ENCODE assay signal across 22 mouse cellular contexts in genomic region chr10:19082136-19082535, GRCm38 (mm10).
A peak's percentile ranks its signal among the peaks of the same experiment; 100 is the strongest.
DNase-seq lines count a peak whose midpoint lies in the region; ATAC-seq and TF ChIP-seq lines count a peak whose summit lies in the region.
"Had no signal": no experiment of that assay in that cellular context is flagged by ENCODE, and none has a peak within 500 bp of the region (broad histone marks: within the 10 kb centered on the region; RNA-seq: fewer than 3 reads in every experiment).

No protein-coding gene starts in this region.

- H3K9ac ChIP-seq in midbrain, embryonic 14.5 days (replicated peaks; ENCODE audit: low read length), result no peak overlapping the region
- H3K9ac ChIP-seq: embryonic facial prominence, embryonic 12.5 days; forebrain, embryonic 13.5 days; forebrain, embryonic 15.5 days; forebrain, postnatal 0 days had no signal

- H3K36me3 ChIP-seq in C2C12 (ENCODE audit: control insufficient read depth, insufficient read depth), result no peaks in the 10 kb centered on the region
- no peaks in the 10 kb centered on the region for H3K36me3 ChIP-seq in midbrain, embryonic 14.5 days (ENCODE audit: control insufficient read depth, insufficient read depth, low read length)
- H3K36me3 ChIP-seq: embryonic facial prominence, embryonic 10.5 days; embryonic facial prominence, embryonic 12.5 days; forebrain, embryonic 15.5 days had no signal

- H3K27me3 ChIP-seq in C2C12 (ENCODE audit: control insufficient read depth, insufficient read depth, insufficient read length), result no peaks in the 10 kb centered on the region
- H3K27me3 ChIP-seq in Patski, result no peaks in the 10 kb centered on the region
- no peaks in the 10 kb centered on the region for H3K27me3 ChIP-seq in midbrain, embryonic 14.5 days (ENCODE audit: control insufficient read depth, insufficient read depth, low read length)
- H3K27me3 ChIP-seq: embryonic facial prominence, embryonic 12.5 days; forebrain, embryonic 13.5 days; forebrain, embryonic 15.5 days had no signal

- no peak for ATAC-seq in Patski
- no peak for ATAC-seq in midbrain, embryonic 14.5 days (ENCODE audit: low FRiP score, low TSS enrichment)
- ATAC-seq: activated CD4-positive, CD25-positive, alpha-beta regulatory T cell, adult 4 months; forebrain, embryonic 13.5 days; forebrain, embryonic 15.5 days; forebrain, postnatal 0 days had no signal

- no peak overlapping the region for H3ac ChIP-seq in C2C12 (ENCODE audit: control insufficient read depth, insufficient read length, low read depth)

- no peak overlapping the region for H3K4me2 ChIP-seq in midbrain, embryonic 14.5 days (ENCODE audit: low read length)
- H3K4me2 ChIP-seq: embryonic facial prominence, embryonic 12.5 days; forebrain, embryonic 13.5 days; forebrain, embryonic 15.5 days had no signal

- H3K79me2 ChIP-seq in C2C12 (ENCODE audit: control insufficient read depth, insufficient read depth), result no peaks in the 10 kb centered on the region

- H3K79me3 ChIP-seq in C2C12 (ENCODE audit: low read depth), result no peaks in the 10 kb centered on the region

- in situ Hi-C loops in Patski (cut with MboI; ENCODE audit: low pct_unique_long_range_greater_than_20kb), result no loop called here

- no peak overlapping the region for H3K27ac ChIP-seq in midbrain, embryonic 14.5 days (replicated peaks; ENCODE audit: low read depth, low read length)
- H3K27ac ChIP-seq: embryonic facial prominence, embryonic 10.5 days; embryonic facial prominence, embryonic 12.5 days; forebrain, embryonic 13.5 days; forebrain, embryonic 15.5 days had no signal

- POLR2A ChIA-PET in Patski (lab: Charles Lee), result no interaction called here

- H3K4me1 ChIP-seq in midbrain, embryonic 14.5 days (ENCODE audit: control insufficient read depth, insufficient read depth, low read length), result no peaks in the 10 kb centered on the region
- H3K4me1 ChIP-seq: embryonic facial prominence, embryonic 10.5 days; embryonic facial prominence, embryonic 12.5 days; forebrain, embryonic 13.5 days; forebrain, embryonic 15.5 days had no signal

- no peaks in the 10 kb centered on the region for H3K9me3 ChIP-seq in midbrain, embryonic 14.5 days (ENCODE audit: control insufficient read depth, low read length)
- H3K9me3 ChIP-seq: embryonic facial prominence, embryonic 10.5 days; embryonic facial prominence, embryonic 12.5 days; forebrain, embryonic 13.5 days; forebrain, embryonic 15.5 days had no signal

- no peak overlapping the region for H3K4me3 ChIP-seq in C2C12 (ENCODE audit: insufficient read depth, poor library complexity, severe bottlenecking)
- no peak overlapping the region for H3K4me3 ChIP-seq in midbrain, embryonic 14.5 days (replicated peaks; ENCODE audit: low read depth, low read length)
- H3K4me3 ChIP-seq: embryonic facial prominence, embryonic 10.5 days; embryonic facial prominence, embryonic 12.5 days; forebrain, embryonic 13.5 days; forebrain, embryonic 15.5 days had no signal

- no peak for TF ChIP-seq CTCF in C2C12 (IDR thresholded peaks at IDR 0.05; ENCODE audit: control insufficient read depth, insufficient read depth, insufficient read length)
- no peak for TF ChIP-seq CTCF in Patski (IDR thresholded peaks at IDR 0.05)

- DNase-seq in 3T3-L1 (ENCODE audit: low read depth, low spot score) (peak; percentile 78), Patski (ENCODE audit: low read depth, low spot score) (peak; percentile 42)
- DNase-seq in midbrain, embryonic 14.5 days, result no peak
- DNase-seq in kidney, adult 11 months, result no peak
- DNase-seq in ovary, postnatal 36 days (ENCODE audit: low spot score), result no peak
- no peak for DNase-seq in urinary bladder, postnatal 4 days (ENCODE audit: low spot score in 2 of 2)
- DNase-seq: adrenal gland, adult 8-10 months; adrenal gland, postnatal 14 days; adrenal gland, postnatal 36 days; B cell, adult 2 months; cerebellum, adult 11-12 months; cerebellum, adult 2 months; cerebellum, adult 9-10 months; cerebellum, postnatal 10 days; cerebellum, postnatal 25 days; forebrain, postnatal 0 days had no signal

- CTCF ChIA-PET in Patski (lab: Charles Lee), result no interaction called here

- 88% methylated on average over 4 of the region's 4 CpGs for WGBS in midbrain, embryonic 14.5 days

TF ChIP-seq in C2C12, 6 proteins besides CTCF, POLR2A, EP300 and RAD21:
- TF ChIP-seq FOSL1 (IDR thresholded peaks at IDR 0.05; ENCODE audit: insufficient read depth, low read length, poor library complexity, severe bottlenecking) (peak; percentile 64), MYOG (IDR thresholded peaks at IDR 0.05; ENCODE audit: control insufficient read depth, extremely low read depth, insufficient read length) (no peak), CEBPB (IDR thresholded peaks at IDR 0.05; ENCODE audit: low read depth) (peak; percentile 60), USF1 (IDR thresholded peaks at IDR 0.05; ENCODE audit: low read depth) (peak; percentile 16), MYOD1 (IDR thresholded peaks at IDR 0.05; ENCODE audit: control insufficient read depth, insufficient read length, low read depth) (no peak), MAX (IDR thresholded peaks at IDR 0.05) (peak; percentile 60)
TF ChIP-seq in C2C12: peak in this region for 4.

Comparison
In these comparisons a context has a peak if more than half of its experiments do, and no peak if none do; other contexts are left out.
1. DNase-seq: peak in 3T3-L1 (single experiment) and Patski (single experiment); none in midbrain, embryonic 14.5 days (single experiment), kidney, adult 11 months (single experiment), ovary, postnatal 36 days (single experiment) and urinary bladder, postnatal 4 days (0 of 2).